Mouse (Mus musculus): ENCODE data around the gene Ttc28. TPM values are rescaled to one million over a fixed set of nuclear protein-coding genes. Genes with fewer than 3 reads are reported as not detected.

Gene Ttc28
- polyA plus RNA-seq, 1 experiment from 2014 or later = 17.6 TPM

GRCm38 (mm10) chr5:110967483-110968055 lies 88.0 kb downstream of the Ttc28 start:
- Histone ChIP-seq H3K27me3 (no peaks in the 10 kb centered on the region), H3K9me3 (no peaks in the 10 kb centered on the region), H3K27ac (no peak overlapping the region), H3K9ac (no peak overlapping the region), H3K4me3 (no peak overlapping the region), H3K4me2 (no peak overlapping the region), H3K36me3 (no peaks in the 10 kb centered on the region), H3K4me1 (peaks cover 5% of the 10 kb centered on the region; the same call in 1 of the 2 replicates)
- ATAC-seq (ENCODE audit: insufficient number of reproducible peaks, insufficient read depth, low FRiP score, low TSS enrichment, low read depth) = no peak
- WGBS = 76% methylated on average over 11 of the region's 11 CpGs

GRCm38 (mm10) chr5:110968566-110968965 lies 89.0 kb downstream of the Ttc28 start:
- Histone ChIP-seq H3K4me3 (no peak overlapping the region), H3K27me3 (no peaks in the 10 kb centered on the region), H3K9ac (no peak overlapping the region), H3K9me3 (no peaks in the 10 kb centered on the region), H3K4me1 (peaks cover 5% of the 10 kb centered on the region; the same call in 1 of the 2 replicates), H3K36me3 (no peaks in the 10 kb centered on the region), H3K27ac (no peak overlapping the region), H3K4me2 (no peak overlapping the region)
- WGBS = 65% methylated on average over 1 of the region's 1 CpGs
- no peak for ATAC-seq (ENCODE audit: insufficient number of reproducible peaks, insufficient read depth, low FRiP score, low TSS enrichment, low read depth)

GRCm38 (mm10) chr5:110970162-110970780 lies 90.7 kb downstream of the Ttc28 start:
- H3K4me2 ChIP-seq = no peak overlapping the region
- peaks cover 5% of the 10 kb centered on the region; the same call in 1 of the 2 replicates for H3K4me1 ChIP-seq
- no peak overlapping the region for H3K4me3 ChIP-seq
- no peak overlapping the region for H3K9ac ChIP-seq
- no peak overlapping the region for H3K27ac ChIP-seq
- peaks cover 9% of the 10 kb centered on the region for H3K36me3 ChIP-seq
- H3K9me3 ChIP-seq = peaks cover 4% of the 10 kb centered on the region; the same call in 1 of the 2 replicates
- WGBS = 84% methylated on average over 9 of the region's 9 CpGs
- no peak for ATAC-seq (ENCODE audit: insufficient number of reproducible peaks, insufficient read depth, low FRiP score, low TSS enrichment, low read depth)
- no peaks in the 10 kb centered on the region for H3K27me3 ChIP-seq

- no peak overlapping the region for H3K27ac ChIP-seq
- ATAC-seq (ENCODE audit: insufficient number of reproducible peaks, insufficient read depth, low FRiP score, low TSS enrichment, low read depth) = no peak
- no peak overlapping the region for H3K9ac ChIP-seq
- peaks cover 9% of the 10 kb centered on the region for H3K36me3 ChIP-seq
- H3K4me1 ChIP-seq = peaks cover 14% of the 10 kb centered on the region
- H3K9me3 ChIP-seq = peaks cover 4% of the 10 kb centered on the region; the same call in 1 of the 2 replicates
- 89% methylated on average over 7 of the region's 7 CpGs for WGBS
- no peak overlapping the region for H3K4me2 ChIP-seq
- no peak overlapping the region for H3K4me3 ChIP-seq
- no peaks in the 10 kb centered on the region for H3K27me3 ChIP-seq
These were observed 97.1 kb downstream of the Ttc28 start for GRCm38 (mm10) chr5:110976721-110977120.

- Histone ChIP-seq H3K4me2 (no peak overlapping the region), H3K27ac (no peak overlapping the region), H3K4me1 (peaks cover 22% of the 10 kb centered on the region), H3K27me3 (no peaks in the 10 kb centered on the region), H3K9ac (no peak overlapping the region), H3K9me3 (peaks cover 4% of the 10 kb centered on the region; the same call in 1 of the 2 replicates), H3K4me3 (no peak overlapping the region), H3K36me3 (peaks cover 9% of the 10 kb centered on the region)
- 83% methylated on average over 4 of the region's 4 CpGs for WGBS
- no peak for ATAC-seq (ENCODE audit: insufficient number of reproducible peaks, insufficient read depth, low FRiP score, low TSS enrichment, low read depth)
These were observed 98.2 kb downstream of the Ttc28 start for GRCm38 (mm10) chr5:110977796-110978195.

DNA sequence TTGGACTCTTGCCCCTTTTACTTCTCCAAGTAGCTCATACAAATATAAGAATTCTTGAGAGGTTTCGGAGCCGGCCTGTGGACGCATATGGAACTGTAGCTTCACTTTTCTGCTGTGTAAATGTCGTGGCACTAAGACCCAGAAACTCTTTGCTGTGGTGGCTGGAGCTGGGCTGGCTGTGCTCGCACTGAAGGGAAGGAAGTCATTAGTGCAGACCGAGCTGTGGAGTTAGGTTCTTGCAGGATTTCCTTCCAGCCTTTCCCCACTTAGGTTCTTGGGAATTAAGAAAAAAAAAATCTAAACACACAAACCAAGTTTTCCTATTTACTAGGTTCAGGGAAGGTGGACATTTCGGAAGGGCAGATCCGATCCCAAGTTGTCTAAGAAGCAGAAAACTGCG lies 98.9 kb downstream of the Ttc28 start:
- peaks cover 4% of the 10 kb centered on the region; the same call in 1 of the 2 replicates for H3K9me3 ChIP-seq
- H3K9ac ChIP-seq = peak overlapping the region; percentile 88
- no peaks in the 10 kb centered on the region for H3K27me3 ChIP-seq
- peaks cover 22% of the 10 kb centered on the region for H3K4me1 ChIP-seq
- H3K4me3 ChIP-seq = peak overlapping the region; percentile 79
- H3K27ac ChIP-seq = peak overlapping the region; percentile 96
- ATAC-seq (ENCODE audit: insufficient number of reproducible peaks, insufficient read depth, low FRiP score, low TSS enrichment, low read depth) = peak; percentile 79; the same call in 1 of the 2 replicates
- H3K4me2 ChIP-seq = peak overlapping the region; percentile 88
- under 1% methylated on average over 9 of the region's 9 CpGs for WGBS
- H3K36me3 ChIP-seq = peaks cover 9% of the 10 kb centered on the region

DNA sequence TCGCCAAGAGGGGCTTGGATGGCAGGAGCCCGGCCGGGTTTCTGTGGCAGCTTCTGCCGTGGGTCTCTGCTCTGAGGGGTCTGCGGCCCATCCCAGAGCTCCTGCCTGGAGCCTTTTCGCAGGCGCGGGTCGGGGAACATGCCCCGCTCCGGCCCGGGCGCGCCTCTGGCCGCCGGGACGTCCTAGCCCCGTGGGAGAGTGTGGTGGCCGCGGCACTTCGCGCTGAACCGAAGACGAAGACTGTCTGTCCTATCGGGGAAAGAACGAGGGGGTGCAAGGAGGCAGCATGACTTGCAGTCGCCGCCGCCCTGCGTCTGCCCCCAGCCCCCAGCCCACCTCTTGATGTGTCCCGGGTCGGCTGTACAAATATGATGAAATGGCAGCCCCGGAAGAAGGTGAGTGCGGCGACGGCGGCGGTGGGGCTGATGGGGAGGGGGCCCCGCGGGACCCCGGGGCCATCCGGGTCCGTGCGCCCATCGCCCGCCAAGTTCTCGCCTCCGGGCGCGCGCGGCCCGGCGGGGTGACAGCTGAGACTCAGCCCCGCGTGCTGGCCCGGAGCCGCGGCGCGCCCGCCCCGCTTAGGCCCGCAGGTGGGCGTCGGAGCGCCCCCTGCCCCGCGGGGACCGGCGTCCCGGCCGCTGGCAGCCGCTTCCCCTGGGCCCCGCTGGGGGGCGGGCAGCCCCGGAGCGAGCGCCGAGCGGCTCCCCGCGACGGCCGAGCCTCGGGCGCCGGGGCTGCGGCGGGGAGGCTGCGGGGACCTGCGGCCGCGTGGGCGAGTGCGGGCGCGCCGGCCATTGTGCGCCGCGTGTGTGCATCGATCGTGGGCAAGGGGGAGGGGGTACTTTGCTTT lies 99.6 kb downstream of the Ttc28 start:
- Histone ChIP-seq H3K9ac (peak overlapping the region; percentile 88), H3K27me3 (no peaks in the 10 kb centered on the region), H3K27ac (peak overlapping the region; percentile 96), H3K9me3 (peaks cover 4% of the 10 kb centered on the region; the same call in 1 of the 2 replicates), H3K4me1 (peaks cover 23% of the 10 kb centered on the region), H3K4me3 (peak overlapping the region; percentile 79), H3K4me2 (peak overlapping the region; percentile 88), H3K36me3 (peaks cover 5% of the 10 kb centered on the region)
- ATAC-seq (ENCODE audit: insufficient number of reproducible peaks, insufficient read depth, low FRiP score, low TSS enrichment, low read depth) = no peak
- WGBS = under 1% methylated on average over 75 of the region's 104 CpGs

DNA sequence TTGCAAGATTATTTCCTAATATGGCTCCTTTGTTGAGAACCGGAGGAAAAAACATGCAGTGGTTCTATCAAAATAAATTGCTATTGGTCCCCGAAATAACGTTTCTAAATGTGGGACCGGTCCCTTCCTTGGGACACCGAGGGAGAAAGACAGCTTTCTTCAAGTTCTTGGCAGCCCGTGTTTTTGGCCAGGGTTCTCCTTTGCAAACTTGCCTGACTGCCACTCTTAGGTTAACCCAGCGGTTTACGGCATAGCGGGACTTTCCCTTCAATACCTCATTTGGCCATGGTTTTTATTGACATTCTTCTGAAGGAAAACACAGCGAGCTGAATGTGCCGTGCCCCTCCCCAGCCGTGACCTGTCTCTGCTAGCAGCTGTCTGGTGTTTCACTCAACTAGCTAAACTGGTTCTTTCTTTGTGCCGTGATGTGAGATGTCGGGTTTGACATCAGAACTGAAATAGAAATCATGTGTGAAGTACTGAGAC lies 100.3 kb downstream of the Ttc28 start:
- H3K9ac ChIP-seq = peak overlapping the region; percentile 88
- WGBS = under 1% methylated on average over 14 of the region's 14 CpGs
- peak overlapping the region; percentile 88 for H3K4me2 ChIP-seq
- H3K4me1 ChIP-seq = peaks cover 27% of the 10 kb centered on the region
- ATAC-seq (ENCODE audit: insufficient number of reproducible peaks, insufficient read depth, low FRiP score, low TSS enrichment, low read depth) = peak; percentile 32; the same call in 1 of the 2 replicates
- H3K27ac ChIP-seq = peak overlapping the region; percentile 96
- peak overlapping the region; percentile 79 for H3K4me3 ChIP-seq
- H3K27me3 ChIP-seq = no peaks in the 10 kb centered on the region
- H3K36me3 ChIP-seq = no peaks in the 10 kb centered on the region
- no peaks in the 10 kb centered on the region for H3K9me3 ChIP-seq

DNA sequence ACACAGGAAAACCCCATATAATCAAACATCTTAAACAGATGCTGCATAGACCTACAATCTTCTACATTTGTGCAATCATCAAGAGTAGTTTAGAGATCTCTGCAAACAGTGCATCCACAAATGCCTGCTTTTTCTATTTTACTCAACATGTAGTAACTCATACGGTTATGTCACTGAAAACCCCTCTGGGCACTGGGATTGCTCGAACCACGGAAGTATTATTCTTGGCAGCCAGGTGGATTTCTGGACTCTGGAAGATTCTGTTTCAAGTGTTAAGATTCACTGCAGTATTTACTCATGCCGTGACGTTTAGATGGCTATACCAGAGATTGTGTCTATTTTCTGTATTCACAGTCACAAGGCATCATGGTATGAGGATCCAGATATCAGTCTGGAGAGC lies 101.0 kb downstream of the Ttc28 start:
- Histone ChIP-seq H3K27me3 (no peaks in the 10 kb centered on the region), H3K27ac (peak overlapping the region; percentile 96), H3K4me2 (peak overlapping the region; percentile 88), H3K4me3 (peak overlapping the region; percentile 79), H3K9ac (0 out of 2 replicates have a peak overlapping the region, but pooled peaks have one; percentile 88), H3K4me1 (peaks cover 32% of the 10 kb centered on the region), H3K36me3 (no peaks in the 10 kb centered on the region), H3K9me3 (no peaks in the 10 kb centered on the region)
- WGBS = 23% methylated on average over 5 of the region's 5 CpGs
- ATAC-seq (ENCODE audit: insufficient number of reproducible peaks, insufficient read depth, low FRiP score, low TSS enrichment, low read depth) = no peak

DNA sequence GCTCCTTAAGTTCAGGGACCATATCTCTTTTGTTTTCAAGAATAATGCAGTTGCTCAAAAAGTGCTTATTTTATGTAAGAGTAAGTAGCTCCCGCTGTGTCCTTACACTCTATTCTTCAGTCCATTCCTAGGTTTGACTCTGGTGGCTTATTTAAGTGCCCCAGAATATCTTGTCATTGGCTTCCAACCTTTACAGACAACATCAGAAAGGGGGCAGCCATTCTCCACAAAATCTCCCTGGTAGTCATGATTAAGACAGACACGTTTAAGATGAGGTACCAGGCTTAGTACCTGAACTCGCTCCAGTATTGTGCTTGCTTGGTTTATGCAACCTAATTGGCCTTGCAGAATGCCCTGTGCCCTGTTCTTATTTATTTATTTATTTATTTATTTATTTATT lies 102.8 kb downstream of the Ttc28 start:
- H3K27me3 ChIP-seq = no peaks in the 10 kb centered on the region
- H3K9me3 ChIP-seq = no peaks in the 10 kb centered on the region
- H3K4me1 ChIP-seq = peaks cover 42% of the 10 kb centered on the region
- no peak overlapping the region for H3K4me3 ChIP-seq
- no peaks in the 10 kb centered on the region for H3K36me3 ChIP-seq
- H3K4me2 ChIP-seq = no peak overlapping the region
- ATAC-seq (ENCODE audit: insufficient number of reproducible peaks, insufficient read depth, low FRiP score, low TSS enrichment, low read depth) = no peak
- no peak overlapping the region for H3K9ac ChIP-seq
- WGBS = 62% methylated on average over 3 of the region's 3 CpGs
- H3K27ac ChIP-seq = no peak overlapping the region

- 84% methylated on average over 6 of the region's 6 CpGs for WGBS
- H3K4me1 ChIP-seq = peaks cover 42% of the 10 kb centered on the region
- ATAC-seq (ENCODE audit: insufficient number of reproducible peaks, insufficient read depth, low FRiP score, low TSS enrichment, low read depth) = no peak
These were observed 104.6 kb downstream of the Ttc28 start for GRCm38 (mm10) chr5:110984136-110984681.

More at GRCm38 (mm10) chr5:110984136-110984681, 104.6 kb downstream of the Ttc28 start:
- Histone ChIP-seq H3K4me2 (no peak overlapping the region), H3K27me3 (no peaks in the 10 kb centered on the region), H3K9ac (no peak overlapping the region), H3K4me3 (no peak overlapping the region), H3K9me3 (no peaks in the 10 kb centered on the region), H3K36me3 (no peaks in the 10 kb centered on the region), H3K27ac (no peak overlapping the region)

All from embryonic facial prominence, embryonic 13.5 days (tissue).